In the genomic region with DNA sequence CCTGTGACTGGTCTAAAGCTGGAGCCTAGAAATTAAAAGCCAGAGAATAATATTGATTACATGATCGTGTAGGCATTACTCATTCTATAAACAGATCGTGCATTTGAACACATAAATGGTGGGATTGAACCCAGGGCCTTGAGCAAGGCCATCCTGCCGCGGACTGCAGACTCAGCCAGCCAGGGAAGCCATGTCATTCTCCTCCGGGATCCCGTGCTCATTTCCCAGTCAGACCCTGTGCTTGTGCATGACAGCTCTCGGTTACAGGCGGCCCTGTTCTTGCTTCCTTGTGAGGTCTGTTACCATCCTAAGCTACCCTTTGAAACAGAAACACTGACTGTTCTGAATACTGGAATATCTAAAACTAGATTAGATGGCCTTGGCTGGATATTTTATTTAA, we compare ENCODE assay signal across 22 mouse cellular contexts. TPM values are rescaled to one million over a fixed set of nuclear protein-coding genes. Genes with fewer than 3 reads are reported as not detected.
DNase-seq lines count a peak whose midpoint lies in the region; ATAC-seq lines count a peak whose summit lies in the region.
"Had no signal": no experiment of that assay in that cellular context is flagged by ENCODE, and none has a peak within 500 bp of the region (broad histone marks: within the 10 kb centered on the region; RNA-seq: fewer than 3 reads in every experiment).

No protein-coding gene starts in this region.

- ATAC-seq in forebrain, embryonic 11.5 days (replicated peaks; ENCODE audit: low FRiP score): no peak
- no peak for ATAC-seq in forebrain, embryonic 13.5 days
- ATAC-seq: activated CD4-positive, CD25-positive, alpha-beta regulatory T cell, adult 4 months; CD4-positive, CD25-positive, alpha-beta regulatory T cell, adult 4 months; forebrain, embryonic 15.5 days had no signal

- WGBS in forebrain, embryonic 11.5 days: 94% methylated on average over 8 of the region's 8 CpGs
- 89% methylated on average over 8 of the region's 8 CpGs for WGBS in forebrain, embryonic 13.5 days
- WGBS in heart, embryonic 10.5 days: 93% methylated on average over 8 of the region's 8 CpGs

- no peak overlapping the region for H3K4me2 ChIP-seq in forebrain, embryonic 11.5 days (ENCODE audit: low read depth, low read length, severe bottlenecking)
- no peak overlapping the region for H3K4me2 ChIP-seq in forebrain, embryonic 13.5 days
- H3K4me2 ChIP-seq: embryonic facial prominence, embryonic 12.5 days; forebrain, embryonic 12.5 days; forebrain, embryonic 15.5 days had no signal

- no peaks in the 10 kb centered on the region for H3K9me3 ChIP-seq in forebrain, embryonic 11.5 days (ENCODE audit: control insufficient read depth, low read length)
- no peaks in the 10 kb centered on the region for H3K9me3 ChIP-seq in forebrain, embryonic 13.5 days (replicated peaks)
- no peaks in the 10 kb centered on the region for H3K9me3 ChIP-seq in heart, embryonic 10.5 days
- H3K9me3 ChIP-seq: embryonic facial prominence, embryonic 10.5 days; embryonic facial prominence, embryonic 12.5 days; forebrain, embryonic 12.5 days; forebrain, embryonic 15.5 days; G1E had no signal

- peak; percentile 30 for DNase-seq in forebrain, embryonic 11.5 days (ENCODE audit: low spot score)
- peak; percentile 54 for DNase-seq in heart, embryonic 10.5 days (ENCODE audit: low spot score)
- DNase-seq in heart, adult 18-20 months: no peak
- DNase-seq in right cerebral cortex, postnatal 14 days: peak; percentile 2
- no peak for DNase-seq in right cerebral cortex, postnatal 25 days
- DNase-seq: adrenal gland, adult 8-10 months; B cell, adult 2 months; cerebellum, adult 11-12 months; cerebellum, adult 2 months; cerebellum, adult 9-10 months; cerebellum, postnatal 25 days; forebrain, postnatal 0 days had no signal

- H3K4me3 ChIP-seq in forebrain, embryonic 11.5 days (ENCODE audit: low read depth, low read length): no peak overlapping the region
- no peak overlapping the region for H3K4me3 ChIP-seq in forebrain, embryonic 13.5 days
- no peak overlapping the region for H3K4me3 ChIP-seq in heart, embryonic 10.5 days
- H3K4me3 ChIP-seq: embryonic facial prominence, embryonic 10.5 days; embryonic facial prominence, embryonic 12.5 days; forebrain, embryonic 12.5 days; forebrain, embryonic 15.5 days had no signal

- H3K9ac ChIP-seq in forebrain, embryonic 11.5 days (ENCODE audit: low read length): no peak overlapping the region
- no peak overlapping the region for H3K9ac ChIP-seq in forebrain, embryonic 13.5 days
- H3K9ac ChIP-seq: embryonic facial prominence, embryonic 12.5 days; forebrain, embryonic 12.5 days; forebrain, embryonic 15.5 days; forebrain, postnatal 0 days had no signal

- no peak overlapping the region for H3K27ac ChIP-seq in forebrain, embryonic 11.5 days (ENCODE audit: low read depth, low read length)
- no peak overlapping the region for H3K27ac ChIP-seq in forebrain, embryonic 13.5 days
- no peak overlapping the region for H3K27ac ChIP-seq in heart, embryonic 10.5 days
- H3K27ac ChIP-seq: embryonic facial prominence, embryonic 10.5 days; embryonic facial prominence, embryonic 12.5 days; forebrain, embryonic 12.5 days; forebrain, embryonic 15.5 days had no signal

- no peaks in the 10 kb centered on the region for H3K4me1 ChIP-seq in forebrain, embryonic 11.5 days (replicated peaks; ENCODE audit: control insufficient read depth, insufficient read depth, low read length)
- no peaks in the 10 kb centered on the region for H3K4me1 ChIP-seq in forebrain, embryonic 13.5 days
- H3K4me1 ChIP-seq in heart, embryonic 10.5 days: no peaks in the 10 kb centered on the region
- H3K4me1 ChIP-seq: embryonic facial prominence, embryonic 10.5 days; embryonic facial prominence, embryonic 12.5 days; forebrain, embryonic 12.5 days; forebrain, embryonic 15.5 days had no signal

- H3K27me3 ChIP-seq in forebrain, embryonic 11.5 days (ENCODE audit: control insufficient read depth, insufficient read depth, low read length): no peaks in the 10 kb centered on the region
- H3K27me3 ChIP-seq in forebrain, embryonic 13.5 days: no peaks in the 10 kb centered on the region
- no peaks in the 10 kb centered on the region for H3K27me3 ChIP-seq in heart, embryonic 10.5 days (ENCODE audit: insufficient read depth, poor library complexity, severe bottlenecking)
- H3K27me3 ChIP-seq: CH12.LX; embryonic facial prominence, embryonic 12.5 days; forebrain, embryonic 12.5 days; forebrain, embryonic 15.5 days; Patski had no signal

- H3K36me3 ChIP-seq in forebrain, embryonic 11.5 days (ENCODE audit: control insufficient read depth, insufficient read depth, low read length): peaks cover 8% of the 10 kb centered on the region; the same call in 1 of the 2 replicates
- peaks cover 85% of the 10 kb centered on the region for H3K36me3 ChIP-seq in forebrain, embryonic 13.5 days (ENCODE audit: poor library complexity, severe bottlenecking)
- H3K36me3 ChIP-seq in heart, embryonic 10.5 days: peaks cover 74% of the 10 kb centered on the region

RNA-seq across cellular contexts. Expression of a gene that starts 14.9 kb away (rescaled TPM):
- polyA plus RNA-seq in forebrain, embryonic 11.5 days (2014; fragmentation: Nextera tagmentation; extraction: Ambion mirVana): 5.7 and 6.0 TPM in 2 replicates
- polyA plus RNA-seq in forebrain, embryonic 13.5 days (2015; fragmentation: Nextera tagmentation; extraction: Ambion mirVana): 3.1 and 3.5 TPM in 2 replicates
- polyA plus RNA-seq in heart, embryonic 10.5 days (2016; fragmentation: Nextera tagmentation; extraction: Ambion mirVana): 9.9 and 11.4 TPM in 2 replicates
- 1 to 10 TPM; 2.6 to 3.4 TPM for total RNA-seq in heart, adult 18-20 months (2021)

RNA-seq across cellular contexts. Expression of a gene that starts 30.2 kb away (rescaled TPM):
- 41.6 TPM in 2 replicates for polyA plus RNA-seq in forebrain, embryonic 11.5 days (2014; fragmentation: Nextera tagmentation; extraction: Ambion mirVana)
- 22.8 and 23.3 TPM in 2 replicates for polyA plus RNA-seq in forebrain, embryonic 13.5 days (2015; fragmentation: Nextera tagmentation; extraction: Ambion mirVana)
- 29.8 and 35.8 TPM in 2 replicates for polyA plus RNA-seq in heart, embryonic 10.5 days (2016; fragmentation: Nextera tagmentation; extraction: Ambion mirVana)
- 10 to 100 TPM; 13.0 to 15.1 TPM for total RNA-seq in heart, adult 18-20 months (2021)

Comparison
In these comparisons a context has a peak if more than half of its experiments do, and no peak if none do; other contexts are left out.
1. DNase-seq: peak in forebrain, embryonic 11.5 days (single experiment), heart, embryonic 10.5 days (single experiment) and right cerebral cortex, postnatal 14 days (single experiment); none in heart, adult 18-20 months (0 of 2) and right cerebral cortex, postnatal 25 days (single experiment).